Mouse (Mus musculus) megakaryocyte, embryonic 14.5 days (primary cell): ENCODE measurements around the gene Itga9.

Experiments
- FLI1 ChIP-seq: IDR thresholded peaks from 2 replicates; pipeline ENCODE4 v1.6.1; 2012; ENCODE audit warnings: low read length, inconsistent platforms, mixed read lengths
- GATA1 ChIP-seq: IDR thresholded peaks from 3 replicates; pipeline ENCODE4 v1.6.1; 2012; ENCODE audit warnings: mixed read lengths, low read length, inconsistent platforms, borderline replicate concordance

GRCm38 (mm10) chr9:118901917-118902316 is 295.4 kb downstream of the Itga9 start:
- TF ChIP-seq GATA1 (no peak), FLI1 (no peak)
